Mouse (Mus musculus) 3134 (cell line): ENCODE results near the gene Tada3.
A peak's percentile ranks its signal among the peaks of the same experiment; 100 is the strongest.

ENCODE experiments used
- DNase-seq: peaks from one replicate; pipeline ENCODE4 v3.0.0-alpha.2; 2011; ENCODE audit warnings: low spot score; ENCODE audit not compliant: insufficient read length; ENCODE audit errors: extremely low read depth

Gene Tada3

DNA sequence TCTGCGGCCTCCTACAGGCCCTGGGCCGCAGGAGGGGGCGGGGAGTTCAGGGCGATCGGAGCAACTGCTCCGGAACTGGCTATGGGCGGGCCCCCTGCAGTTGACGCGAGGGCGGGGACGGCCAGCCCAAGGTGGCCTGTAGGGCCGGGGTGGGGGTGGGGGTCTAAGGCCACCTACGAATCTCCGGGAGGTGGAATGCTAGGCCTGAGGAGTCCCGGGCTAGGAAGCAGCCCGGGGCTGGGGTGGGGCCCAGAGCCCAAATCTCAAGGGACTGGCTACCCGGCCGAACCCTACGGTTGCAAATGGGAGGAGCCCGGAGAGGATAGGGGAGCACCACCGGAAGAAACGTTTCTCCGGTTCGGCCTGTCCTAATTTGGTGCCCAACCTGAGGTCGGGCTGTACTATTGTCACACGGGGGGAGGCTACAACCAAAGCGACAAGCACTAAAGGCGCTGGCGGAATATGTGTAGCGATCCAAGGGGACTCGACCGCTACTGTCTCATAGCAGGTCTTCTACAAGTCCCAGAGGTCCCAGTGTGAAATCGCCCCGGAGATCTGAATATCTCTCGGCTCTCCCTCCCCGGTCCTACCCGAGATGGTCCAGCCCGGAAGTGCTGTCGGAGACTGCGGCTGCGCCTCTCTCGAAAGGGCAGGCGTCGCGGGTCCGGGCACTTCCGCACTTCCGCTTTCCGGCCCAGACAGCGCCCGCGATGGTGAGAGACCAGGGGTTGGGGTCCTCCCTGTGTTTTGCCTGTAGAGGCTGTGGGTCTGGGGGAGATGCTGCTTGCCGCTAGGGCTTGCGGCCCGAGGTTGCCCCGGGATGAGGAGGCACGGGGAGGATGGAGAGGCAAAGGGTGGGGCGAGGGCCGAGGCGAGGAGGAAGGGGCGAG, at the start of gene Tada3, which contains the start of gene Arpc4:
Tada3 (minus strand) TSS at position 388 of the 890 bp plus-strand sequence.
Arpc4 (plus strand) TSS at position 620 of the 890 bp plus-strand sequence.
- peak; percentile 98 for DNase-seq

- DNase-seq, result no peak
Measured at GRCm38 (mm10) chr6:113427397-113427796, 49.7 kb upstream of the Tada3 start.

DNA sequence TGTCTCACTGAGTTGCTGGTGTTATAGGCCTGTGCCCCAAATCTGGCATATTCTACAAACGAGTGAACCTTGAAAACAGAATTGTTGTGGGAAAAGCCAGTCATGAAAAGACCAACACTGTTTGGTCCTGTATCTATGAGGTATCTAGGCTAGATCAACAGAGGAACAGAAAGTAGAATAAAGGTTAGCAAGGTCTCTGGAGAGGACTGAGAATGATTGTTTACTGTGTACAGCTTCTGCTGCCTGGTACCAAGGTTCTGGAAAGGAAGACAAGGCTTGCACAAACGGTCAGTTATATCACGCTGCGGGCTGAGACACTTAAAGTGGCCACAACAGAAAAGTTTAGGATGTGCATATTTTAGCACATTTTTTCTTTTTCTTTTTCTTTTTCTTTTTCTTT, 49.0 kb upstream of the Tada3 start:
- no peak for DNase-seq

DNA sequence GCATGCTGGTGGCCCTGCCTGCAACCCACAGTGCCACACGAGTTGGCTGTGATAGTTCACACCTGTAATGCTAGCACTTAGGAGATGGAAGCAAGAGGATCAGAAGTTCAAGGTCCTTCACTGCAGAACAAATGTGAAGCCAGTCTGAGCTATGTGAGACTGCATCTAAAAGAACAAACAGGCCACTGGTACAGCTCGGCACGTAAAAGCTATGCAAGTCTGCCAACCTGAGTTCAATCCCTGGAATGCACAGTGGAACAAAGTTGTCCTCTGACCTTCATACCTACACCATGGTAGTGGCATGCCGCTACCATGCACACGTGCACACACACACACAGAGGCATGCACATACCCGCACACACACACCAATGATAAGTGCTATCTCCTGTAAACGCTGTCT, 46.5 kb upstream of the Tada3 start:
- no peak for DNase-seq

DNA sequence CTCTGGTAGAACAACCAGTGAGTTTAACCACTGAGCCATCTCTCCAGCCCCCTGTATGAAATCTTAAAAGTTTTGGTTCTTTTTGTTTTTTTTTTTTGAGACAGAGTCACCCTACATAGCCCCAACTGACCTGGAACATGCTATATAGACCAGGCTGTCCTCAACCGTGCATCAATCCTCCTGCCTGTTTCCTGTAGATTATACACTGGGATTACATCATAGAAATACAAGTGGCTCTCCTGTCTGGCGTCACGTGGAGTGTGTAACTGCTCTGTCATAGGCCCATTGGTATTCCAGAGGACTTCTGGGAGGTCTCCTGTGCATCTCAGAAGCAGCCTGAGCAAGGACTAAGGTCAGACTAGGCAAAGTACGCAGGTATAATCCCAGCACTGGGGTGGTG, 45.3 kb upstream of the Tada3 start:
- DNase-seq, result no peak

GRCm38 (mm10) chr6:113419199-113419587, 41.5 kb upstream of the Tada3 start, which contains the start of gene Rpusd3:
Gene Rpusd3, minus strand, starts transcription at chr6:113419340.
- peak; percentile 89 for DNase-seq

DNA sequence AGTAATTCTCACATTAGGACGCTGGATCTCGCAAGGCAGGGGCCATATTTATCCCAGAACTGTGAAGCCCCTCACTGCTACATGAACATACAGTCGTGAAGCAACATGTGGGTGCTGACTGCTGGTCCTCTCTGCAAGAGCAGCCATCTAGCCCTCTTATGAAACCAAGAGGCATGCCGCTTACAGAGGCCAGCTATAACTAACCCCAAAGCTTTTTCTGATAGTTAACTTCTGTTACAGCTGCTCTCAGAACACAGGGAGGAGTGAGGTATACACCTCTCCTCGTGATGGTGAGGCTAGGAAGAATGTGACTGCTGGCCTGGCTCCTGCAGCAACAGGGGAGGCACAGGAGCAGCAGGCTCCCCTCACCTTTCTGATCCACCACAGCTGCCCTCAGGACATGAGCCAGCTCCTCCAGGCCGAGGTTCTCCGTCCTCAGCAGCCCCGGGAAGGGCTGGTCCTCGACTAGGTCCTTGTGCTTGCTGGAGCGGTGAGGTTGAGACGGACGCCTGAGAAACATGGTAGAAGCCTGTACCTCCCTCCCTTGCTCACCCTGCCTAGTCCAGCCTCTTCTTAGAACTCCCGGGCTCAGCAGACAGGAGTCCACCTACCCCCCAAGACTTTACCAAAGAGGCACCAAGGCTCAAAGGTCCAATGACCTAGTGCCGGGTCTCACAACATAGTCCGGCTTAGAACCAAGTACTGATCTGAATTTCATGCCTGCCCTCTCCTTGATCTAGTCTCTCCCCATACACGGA, 40.9 kb upstream of the Tada3 start:
- DNase-seq, result no peak

- DNase-seq, result no peak
Measured at GRCm38 (mm10) chr6:113416416-113416815, 38.7 kb upstream of the Tada3 start.

GRCm38 (mm10) chr6:113410001-113410400, 32.3 kb upstream of the Tada3 start:
- no peak for DNase-seq

DNA sequence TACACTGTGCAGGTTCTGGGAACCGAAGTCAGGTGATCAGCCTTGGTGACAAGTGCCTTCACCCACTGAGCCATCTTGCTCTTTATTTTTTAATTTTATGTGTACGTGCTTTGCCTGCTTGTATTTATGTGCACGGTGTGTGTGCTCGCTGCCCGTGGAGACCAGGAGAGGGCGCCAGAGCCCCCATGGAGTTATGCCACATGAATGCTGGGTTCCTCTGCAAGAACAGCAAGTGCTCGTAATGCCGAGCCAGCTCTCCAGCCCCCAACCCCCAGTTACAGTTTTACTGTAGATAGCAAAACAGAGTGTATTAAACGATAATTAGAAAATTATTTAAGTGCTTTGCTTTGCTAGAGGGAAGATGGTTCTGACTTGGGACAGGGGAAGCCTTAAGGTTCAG, 29.0 kb upstream of the Tada3 start:
- no peak for DNase-seq

GRCm38 (mm10) chr6:113405483-113405882, 27.8 kb upstream of the Tada3 start:
- no peak for DNase-seq

- no peak for DNase-seq
Measured at GRCm38 (mm10) chr6:113404649-113405448, 27.2 kb upstream of the Tada3 start.

DNA sequence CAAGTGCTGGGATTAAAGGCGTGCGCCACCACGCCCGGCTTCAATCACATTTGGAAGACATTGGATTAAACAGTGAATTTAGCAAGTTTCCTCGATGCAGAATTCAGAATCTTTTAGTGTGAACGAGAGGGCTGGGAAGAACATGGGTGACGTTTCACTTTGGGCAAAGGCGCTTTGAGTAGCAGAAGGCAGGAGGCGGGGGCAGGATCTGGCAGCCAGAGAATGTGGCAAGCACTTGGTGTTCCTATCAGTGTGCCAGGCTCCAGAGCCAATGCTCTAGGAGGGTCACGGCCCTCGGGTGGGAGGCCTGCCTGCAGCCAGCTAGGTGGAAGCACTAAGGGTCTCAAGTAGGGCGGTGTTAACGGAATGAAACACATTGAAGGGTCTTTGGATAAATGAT, 24.4 kb upstream of the Tada3 start:
- DNase-seq, result no peak

- DNase-seq, result no peak
Measured at GRCm38 (mm10) chr6:113396270-113397030, 18.8 kb upstream of the Tada3 start.

- DNase-seq, result no peak
Measured at GRCm38 (mm10) chr6:113395501-113395900, 17.8 kb upstream of the Tada3 start.

DNA sequence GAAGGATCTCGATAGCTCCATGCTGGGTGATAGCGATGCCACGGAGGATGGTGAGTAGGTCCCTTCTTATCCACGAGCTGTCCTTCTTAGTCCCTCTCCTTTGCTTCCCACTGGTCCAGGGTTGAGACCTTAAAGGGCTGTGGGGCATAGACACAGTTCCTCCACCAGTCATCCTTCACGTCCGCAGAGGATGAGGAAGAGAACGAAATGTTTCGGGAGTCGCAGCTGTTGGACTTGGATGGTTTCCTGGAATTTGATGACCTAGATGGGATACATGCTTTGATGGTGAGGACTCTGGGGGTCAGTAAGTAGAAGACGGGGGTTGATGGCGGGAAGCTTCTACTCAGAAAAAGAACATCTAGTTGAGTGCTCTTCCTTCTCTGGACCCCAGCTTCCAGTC, 17.1 kb upstream of the Tada3 start:
- DNase-seq, result no peak

DNA sequence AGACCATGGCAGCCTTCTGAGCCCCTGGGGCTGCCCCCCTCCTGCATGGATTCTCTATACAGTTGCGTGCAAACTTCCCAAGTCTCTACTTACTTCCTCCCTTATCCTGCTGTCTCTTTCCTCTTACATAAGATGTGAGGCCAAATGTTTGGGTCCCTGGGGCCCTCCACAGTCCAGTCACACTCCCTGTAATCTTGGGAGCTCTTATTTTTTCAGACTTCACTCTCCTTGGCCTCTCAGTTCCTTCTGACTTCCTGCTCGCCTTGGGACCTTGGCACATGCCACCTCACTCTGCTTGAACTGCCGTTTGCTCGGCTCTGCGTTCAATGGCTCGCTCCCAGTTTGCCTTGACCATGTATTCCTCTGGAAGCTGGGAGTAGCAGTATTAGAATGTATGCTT, 16.3 kb upstream of the Tada3 start:
- no peak for DNase-seq

DNA sequence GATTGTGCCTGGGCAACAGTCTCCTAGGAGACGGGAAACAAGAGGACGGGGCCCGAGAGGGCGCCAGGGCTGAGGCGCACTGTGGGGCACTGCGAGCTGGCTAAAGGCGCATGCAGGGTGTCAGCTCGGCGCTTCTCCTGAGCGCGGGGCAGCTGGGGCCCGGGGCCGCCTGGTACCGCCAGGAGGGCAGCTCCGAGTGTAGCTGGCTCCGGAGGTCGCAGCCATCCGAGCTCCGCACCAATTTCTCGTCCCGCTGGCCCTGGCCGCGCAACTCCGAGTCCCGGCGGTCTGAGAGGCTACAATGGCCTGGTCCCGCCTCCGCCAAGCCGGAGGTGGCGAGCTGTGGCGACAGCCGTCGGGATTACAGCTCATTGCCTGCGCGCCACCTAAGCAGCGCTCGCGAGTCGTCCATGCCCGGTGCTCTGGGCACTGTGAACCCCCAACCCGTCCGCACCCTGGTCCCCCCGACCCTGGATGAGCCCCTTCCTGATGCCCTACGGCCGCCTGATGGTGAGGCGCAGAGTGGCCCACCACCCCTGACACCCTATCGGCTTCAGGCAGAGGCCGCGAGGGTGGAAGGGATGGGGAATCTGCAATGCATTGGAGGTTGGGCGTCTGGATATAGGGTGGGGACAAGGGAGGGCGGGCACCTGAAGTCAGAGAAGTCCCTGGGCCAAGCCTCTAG, 14.8 kb upstream of the Tada3 start:
- DNase-seq, result no peak

GRCm38 (mm10) chr6:113392015-113392386, 14.3 kb upstream of the Tada3 start:
- no peak for DNase-seq

DNA sequence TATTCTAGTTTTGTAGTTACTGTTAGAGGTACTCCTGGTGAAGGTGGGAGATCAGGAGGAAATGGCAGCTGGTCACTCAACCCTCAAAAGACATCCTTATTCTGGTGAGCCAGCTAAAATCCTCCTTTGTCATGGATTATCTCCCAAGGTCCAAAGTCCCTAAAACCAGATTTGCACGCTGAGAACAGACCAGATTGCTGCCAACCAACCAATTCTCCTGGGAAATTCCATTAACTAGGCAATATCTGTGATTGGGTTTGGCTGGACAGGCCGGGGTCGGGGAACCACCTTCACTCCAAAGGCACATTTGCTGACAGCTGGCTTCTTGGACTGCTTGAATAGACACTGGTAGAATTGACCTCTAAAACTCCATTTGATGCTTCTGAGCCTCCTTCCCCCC, 13.0 kb upstream of the Tada3 start:
- DNase-seq, result no peak
